Mouse (Mus musculus): ENCODE results near the gene Col4a3bp. TPM values are rescaled to one million over a fixed set of nuclear protein-coding genes. Genes with fewer than 3 reads are reported as not detected.
"Not testable (repeated sequence)": the region's sequence is repeated elsewhere in the genome, so short reads cannot be mapped to it uniquely, and the experiment has no call there.

Col4a3bp gene
- polyA plus RNA-seq, 1 experiment from 2014 or later = 13.8 TPM

GRCm38 (mm10) chr13:96658936-96659335 is 116.5 kb downstream of the Col4a3bp start:
- no peak overlapping the region for H3K4me3 ChIP-seq (replicated peaks)
- no peak overlapping the region for H3K9ac ChIP-seq
- no peaks in the 10 kb centered on the region for H3K4me1 ChIP-seq
- no peak for ATAC-seq (ENCODE audit: insufficient read depth, low FRiP score, low read depth)
- no peaks in the 10 kb centered on the region for H3K9me3 ChIP-seq
- peaks cover 65% of the 10 kb centered on the region for H3K36me3 ChIP-seq
- 90% methylated on average over 7 of the region's 7 CpGs for WGBS
- no peaks in the 10 kb centered on the region for H3K27me3 ChIP-seq (replicated peaks)
- H3K27ac ChIP-seq = no peak overlapping the region
- no peak overlapping the region for H3K4me2 ChIP-seq

DNA sequence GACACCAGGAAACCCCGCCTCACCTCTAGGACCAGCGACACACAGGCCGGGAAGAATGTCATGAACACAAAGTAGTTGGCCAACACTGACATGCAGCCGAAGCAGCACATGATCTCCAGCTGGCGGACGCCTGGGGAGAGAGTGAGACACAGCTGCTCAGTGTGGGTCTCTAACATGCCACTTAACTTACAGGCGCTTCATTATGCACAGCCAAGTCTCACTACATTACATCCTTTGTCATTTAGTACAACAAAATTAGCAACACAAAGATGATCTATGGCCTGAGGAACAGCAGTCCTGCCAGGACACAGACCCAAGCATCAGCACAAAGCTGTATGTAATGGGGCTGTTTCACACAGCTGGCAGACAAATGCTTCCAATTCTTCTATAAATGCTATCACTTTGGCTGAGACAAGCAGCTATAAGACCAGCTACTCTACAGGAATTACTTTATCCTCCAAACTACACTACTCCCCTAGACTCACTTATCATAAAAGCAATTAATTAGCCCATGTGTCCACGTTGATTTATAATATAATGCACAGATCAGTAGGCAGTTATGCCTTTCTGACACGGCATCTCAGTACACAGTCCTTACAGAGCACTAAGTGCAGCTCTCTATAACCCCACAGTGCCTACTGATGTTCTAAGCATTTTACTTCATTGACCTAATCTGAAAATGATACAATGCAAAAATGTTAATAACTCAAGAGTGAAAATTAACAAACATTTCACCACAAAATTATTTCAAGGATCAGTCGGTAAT is 117.9 kb downstream of the Col4a3bp start:
- Histone ChIP-seq H3K27ac (no peak overlapping the region), H3K36me3 (peaks cover 65% of the 10 kb centered on the region), H3K27me3 (replicated peaks) (no peaks in the 10 kb centered on the region), H3K9me3 (no peaks in the 10 kb centered on the region), H3K4me3 (replicated peaks) (no peak overlapping the region), H3K4me1 (no peaks in the 10 kb centered on the region), H3K4me2 (no peak overlapping the region), H3K9ac (no peak overlapping the region)
- WGBS = 71% methylated on average over 10 of the region's 10 CpGs
- ATAC-seq (ENCODE audit: insufficient read depth, low FRiP score, low read depth) = no peak

DNA sequence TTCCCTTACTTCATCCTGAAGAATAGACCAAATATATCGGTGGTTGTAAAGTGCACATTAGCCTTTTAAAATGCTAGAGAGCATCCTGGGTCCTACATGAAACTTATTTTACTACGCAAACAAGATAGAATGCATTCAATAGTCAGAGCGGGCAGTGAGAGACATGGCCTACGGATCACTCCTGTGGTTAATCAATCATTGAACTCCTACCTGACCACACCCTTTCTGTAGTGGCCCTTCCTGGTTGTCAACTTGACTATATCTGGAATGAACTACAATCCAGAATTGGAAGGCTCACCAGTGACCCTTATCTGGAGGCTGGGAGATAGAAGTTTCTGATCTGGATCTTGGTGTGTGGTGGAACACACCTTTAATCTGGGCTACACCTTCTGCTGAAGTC is 120.7 kb downstream of the Col4a3bp start:
- not testable (repeated sequence) for H3K9me3 ChIP-seq; H3K4me1 ChIP-seq; ATAC-seq (ENCODE audit: insufficient read depth, low FRiP score, low read depth); H3K27ac ChIP-seq; H3K9ac ChIP-seq; H3K4me2 ChIP-seq; H3K4me3 ChIP-seq (replicated peaks); H3K27me3 ChIP-seq (replicated peaks)
- H3K36me3 ChIP-seq = peaks cover 55% of the 10 kb centered on the region
- 91% methylated on average over 4 of the region's 4 CpGs for WGBS

GRCm38 (mm10) chr13:96664419-96664974 is 122.1 kb downstream of the Col4a3bp start:
- Histone ChIP-seq H3K27ac (no peak overlapping the region), H3K9ac (no peak overlapping the region), H3K27me3 (replicated peaks) (no peaks in the 10 kb centered on the region), H3K36me3 (peaks cover 46% of the 10 kb centered on the region), H3K4me1 (peaks cover 6% of the 10 kb centered on the region; the same call in 1 of the 2 replicates), H3K4me2 (no peak overlapping the region), H3K4me3 (replicated peaks) (no peak overlapping the region), H3K9me3 (no peaks in the 10 kb centered on the region)
- 81% methylated on average over 7 of the region's 7 CpGs for WGBS
- ATAC-seq (ENCODE audit: insufficient read depth, low FRiP score, low read depth) = no peak

DNA sequence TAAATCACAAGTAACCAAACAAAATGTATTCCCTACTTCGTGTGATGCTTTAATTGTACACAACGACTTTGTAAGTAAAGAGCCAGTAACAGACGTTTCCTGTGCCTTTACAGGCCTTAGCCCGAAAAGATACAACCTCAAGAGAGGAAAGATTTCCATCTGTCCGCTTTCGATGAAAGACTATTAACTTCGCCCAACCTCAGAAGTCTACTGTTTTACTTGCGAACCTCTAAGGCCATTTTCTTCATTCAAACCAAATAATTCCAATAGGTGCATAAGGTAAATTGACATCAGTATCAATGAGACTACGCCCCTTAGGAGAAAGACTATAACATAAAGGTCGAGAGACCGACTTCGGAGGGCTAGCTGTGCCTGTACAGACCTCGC is 127.6 kb downstream of the Col4a3bp start:
- Histone ChIP-seq H3K9me3 (no peaks in the 10 kb centered on the region), H3K4me2 (peak overlapping the region; percentile 60), H3K4me3 (replicated peaks) (peak overlapping the region; percentile 78), H3K4me1 (peaks cover 8% of the 10 kb centered on the region; the same call in 1 of the 2 replicates), H3K27ac (peak overlapping the region; percentile 88), H3K9ac (peak overlapping the region; percentile 76), H3K36me3 (peaks cover 10% of the 10 kb centered on the region), H3K27me3 (replicated peaks) (no peaks in the 10 kb centered on the region)
- no peak for ATAC-seq (ENCODE audit: insufficient read depth, low FRiP score, low read depth)
- WGBS = 2% methylated on average over 13 of the region's 13 CpGs

GRCm38 (mm10) chr13:96670406-96671077 is 128.1 kb downstream of the Col4a3bp start, which contains the start of gene Hmgcr:
TSS of gene Hmgcr (minus strand) at chr13:96670936.
- WGBS = 0% methylated on average over 65 of the region's 70 CpGs
- H3K36me3 ChIP-seq = peaks cover 5% of the 10 kb centered on the region

DNA sequence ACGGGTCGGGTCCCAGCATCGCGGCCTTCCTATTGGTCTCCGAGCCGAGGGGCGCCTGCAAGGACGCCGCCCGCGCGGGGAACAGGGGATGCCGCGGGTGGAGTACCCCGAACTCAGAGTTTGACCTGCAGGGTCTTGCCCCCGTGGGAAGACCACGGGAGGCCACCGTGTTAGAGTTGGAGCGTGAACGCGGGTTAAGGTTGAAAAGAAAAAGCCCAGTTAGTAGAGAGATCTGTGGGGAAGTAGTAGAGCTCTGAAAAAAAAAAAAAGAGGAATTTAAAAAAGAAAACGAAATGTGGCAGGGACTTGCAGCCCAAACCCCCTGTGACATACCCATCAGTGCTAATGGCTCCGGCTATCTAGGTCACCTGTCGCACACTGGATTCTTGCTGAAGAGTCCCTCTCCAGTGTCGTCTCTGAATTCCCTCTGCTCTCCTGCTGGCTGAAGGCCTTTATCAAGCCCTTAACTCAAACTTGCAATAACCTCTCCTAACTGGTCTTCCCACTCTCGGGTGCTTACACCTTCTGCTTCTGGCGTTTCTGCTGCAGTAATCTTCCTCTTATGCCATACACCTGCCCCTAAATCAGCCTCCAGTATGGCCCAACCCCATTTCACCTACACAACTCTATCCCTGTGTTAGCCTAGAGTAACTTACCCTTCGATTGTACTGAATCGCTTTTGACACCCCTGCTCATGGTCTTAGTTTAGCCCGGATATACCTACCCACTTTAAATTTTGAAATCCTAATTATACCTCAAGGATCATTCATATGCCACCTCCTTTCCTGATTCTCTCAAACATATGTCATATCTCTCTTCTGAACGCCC is 128.9 kb downstream of the Col4a3bp start:
- Histone ChIP-seq H3K36me3 (no peaks in the 10 kb centered on the region), H3K4me1 (peaks cover 8% of the 10 kb centered on the region; the same call in 1 of the 2 replicates), H3K9ac (0 out of 2 replicates have a peak overlapping the region, but pooled peaks have one; percentile 14), H3K9me3 (no peaks in the 10 kb centered on the region), H3K4me2 (peak overlapping the region; percentile 59), H3K27ac (peak overlapping the region; percentile 72), H3K27me3 (replicated peaks) (no peaks in the 10 kb centered on the region), H3K4me3 (replicated peaks) (peak overlapping the region; percentile 78)
- ATAC-seq (ENCODE audit: insufficient read depth, low FRiP score, low read depth) = no peak
- WGBS = 13% methylated on average over 31 of the region's 31 CpGs

More at GRCm38 (mm10) chr13:96670406-96671077, 128.1 kb downstream of the Col4a3bp start, which contains the start of gene Hmgcr:
- H3K27ac ChIP-seq = peak within 1 kb of the TSS; percentile 88
- peak within 1 kb of the TSS; percentile 76 for H3K9ac ChIP-seq
- peak within 1 kb of the TSS; percentile 60 for H3K4me2 ChIP-seq
- no peaks in the 10 kb centered on the region for H3K9me3 ChIP-seq
- H3K27me3 ChIP-seq (replicated peaks) = no peaks in the 10 kb centered on the region
- H3K4me1 ChIP-seq = peaks cover 8% of the 10 kb centered on the region; the same call in 1 of the 2 replicates
- peak; percentile 100 for ATAC-seq (ENCODE audit: insufficient read depth, low FRiP score, low read depth)
- peak within 1 kb of the TSS; percentile 78 for H3K4me3 ChIP-seq (replicated peaks)

GRCm38 (mm10) chr13:96671906-96672234 is 129.5 kb downstream of the Col4a3bp start:
- WGBS = 96% methylated on average over 5 of the region's 5 CpGs
- Histone ChIP-seq H3K9me3 (no peaks in the 10 kb centered on the region), H3K36me3 (no peaks in the 10 kb centered on the region), H3K27ac (no peak overlapping the region), H3K9ac (no peak overlapping the region), H3K4me2 (no peak overlapping the region), H3K27me3 (replicated peaks) (no peaks in the 10 kb centered on the region), H3K4me1 (peaks cover 8% of the 10 kb centered on the region; the same call in 1 of the 2 replicates), H3K4me3 (replicated peaks) (no peak overlapping the region)
- ATAC-seq (ENCODE audit: insufficient read depth, low FRiP score, low read depth) = no peak

DNA sequence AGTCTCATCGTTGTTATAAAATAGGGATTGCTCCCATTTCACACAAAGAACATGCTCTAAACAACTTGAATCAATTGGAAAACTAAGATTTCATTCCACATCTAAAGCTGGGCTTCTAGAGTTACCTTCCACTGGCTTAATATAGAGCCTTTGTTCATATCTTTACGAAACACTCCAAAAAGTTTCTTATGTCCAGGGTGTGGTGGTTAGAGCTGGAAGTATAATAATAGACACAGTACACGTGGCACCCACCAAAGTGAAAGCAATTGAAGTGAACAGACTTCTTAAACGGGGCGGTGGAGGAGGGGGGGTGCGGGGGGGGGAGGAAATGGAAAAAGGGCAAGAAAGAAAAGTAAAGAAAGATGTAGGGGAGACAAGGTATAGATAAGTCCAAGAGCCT is 129.9 kb downstream of the Col4a3bp start:
- no peak overlapping the region for H3K9ac ChIP-seq
- no peak overlapping the region for H3K27ac ChIP-seq
- H3K27me3 ChIP-seq (replicated peaks) = no peaks in the 10 kb centered on the region
- H3K4me2 ChIP-seq = no peak overlapping the region
- peaks cover 8% of the 10 kb centered on the region; the same call in 1 of the 2 replicates for H3K4me1 ChIP-seq
- no peak overlapping the region for H3K4me3 ChIP-seq (replicated peaks)
- 83% methylated on average over 6 of the region's 6 CpGs for WGBS
- H3K9me3 ChIP-seq = no peaks in the 10 kb centered on the region
- no peaks in the 10 kb centered on the region for H3K36me3 ChIP-seq
- no peak for ATAC-seq (ENCODE audit: insufficient read depth, low FRiP score, low read depth)

DNA sequence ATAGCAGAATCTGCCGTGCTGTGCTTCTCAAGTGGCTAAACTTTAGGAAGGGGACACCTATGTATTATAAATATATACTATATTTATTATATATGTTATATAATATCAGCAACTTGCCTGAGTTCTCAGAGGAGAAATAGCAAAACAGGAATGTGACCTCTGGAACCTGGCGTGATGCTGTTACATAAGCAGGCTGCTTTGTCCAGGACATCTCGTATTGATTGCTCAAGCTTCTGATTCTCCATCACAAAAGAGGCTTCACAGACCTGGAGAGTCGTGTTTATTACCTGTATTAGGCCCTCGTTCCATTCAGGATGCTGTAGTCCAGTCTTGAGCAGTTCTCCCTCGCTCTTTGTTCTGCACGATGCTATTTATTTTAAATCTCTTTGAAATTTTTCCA is 131.4 kb downstream of the Col4a3bp start:
- 80% methylated on average over 7 of the region's 7 CpGs for WGBS
- Histone ChIP-seq H3K4me2 (no peak overlapping the region), H3K9ac (no peak overlapping the region), H3K27ac (no peak overlapping the region), H3K27me3 (replicated peaks) (no peaks in the 10 kb centered on the region), H3K4me1 (peaks cover 7% of the 10 kb centered on the region; the same call in 1 of the 2 replicates), H3K36me3 (no peaks in the 10 kb centered on the region), H3K4me3 (replicated peaks) (no peak overlapping the region), H3K9me3 (no peaks in the 10 kb centered on the region)
- no peak for ATAC-seq (ENCODE audit: insufficient read depth, low FRiP score, low read depth)

DNA sequence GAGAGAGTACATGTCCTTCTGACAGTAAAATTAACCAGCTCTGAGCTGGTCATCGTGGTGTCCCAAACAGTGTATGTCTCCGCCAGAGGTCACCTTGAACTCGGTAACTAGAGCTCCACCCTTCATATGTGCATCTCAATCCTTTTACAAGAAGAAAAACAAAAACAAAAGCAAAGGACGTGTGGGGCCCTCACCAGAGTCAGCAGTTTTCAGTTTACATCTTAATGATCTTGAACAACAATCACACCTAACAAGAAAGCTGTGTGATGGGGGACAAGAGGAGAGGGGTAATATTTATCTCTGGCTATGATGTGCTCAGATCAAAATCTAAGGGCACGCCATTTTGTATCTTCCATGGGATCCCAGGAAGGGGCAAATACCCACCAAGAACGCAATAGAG is 133.3 kb downstream of the Col4a3bp start:
- H3K4me1 ChIP-seq = 0 out of 2 replicates have a peak, but pooled peaks cover 2% of the 10 kb centered on the region
- 82% methylated on average over 6 of the region's 6 CpGs for WGBS
- H3K36me3 ChIP-seq = no peaks in the 10 kb centered on the region
- H3K9me3 ChIP-seq = no peaks in the 10 kb centered on the region
- no peak overlapping the region for H3K9ac ChIP-seq
- H3K4me2 ChIP-seq = no peak overlapping the region
- ATAC-seq (ENCODE audit: insufficient read depth, low FRiP score, low read depth) = no peak
- no peak overlapping the region for H3K27ac ChIP-seq
- H3K27me3 ChIP-seq (replicated peaks) = no peaks in the 10 kb centered on the region
- H3K4me3 ChIP-seq (replicated peaks) = no peak overlapping the region
